Mouse (Mus musculus): ENCODE measurements around the gene Pcdh15. TPM values are rescaled to one million over a fixed set of nuclear protein-coding genes. Genes with fewer than 3 reads are reported as not detected.

The Pcdh15 gene
- polyA plus RNA-seq, 1 experiment: not detected

- Histone ChIP-seq H3K4me3 (ENCODE audit: insufficient read depth, low read length) (no peak overlapping the region), H3K4me1 (ENCODE audit: control insufficient read depth, insufficient read depth, low read length) (no peaks in the 10 kb centered on the region), H3K27ac (ENCODE audit: insufficient read depth, low read depth, low read length) (no peak overlapping the region)
- TF ChIP-seq CTCF (IDR thresholded peaks at IDR 0.05; ENCODE audit: low read depth, low read length) (no peak), POLR2A (IDR thresholded peaks at IDR 0.05; ENCODE audit: borderline replicate concordance, low read depth, low read length) (no peak)
Measured at GRCm38 (mm10) chr10:74305439-74306158, 1206.5 kb downstream of the Pcdh15 start.

GRCm38 (mm10) chr10:74307035-74307434, 1207.9 kb downstream of the Pcdh15 start:
- Histone ChIP-seq H3K27ac (ENCODE audit: insufficient read depth, low read depth, low read length) (no peak overlapping the region), H3K4me1 (ENCODE audit: control insufficient read depth, insufficient read depth, low read length) (no peaks in the 10 kb centered on the region), H3K4me3 (ENCODE audit: insufficient read depth, low read length) (no peak overlapping the region)
- no peak for TF ChIP-seq POLR2A (IDR thresholded peaks at IDR 0.05; ENCODE audit: borderline replicate concordance, low read depth, low read length)
- no peak for TF ChIP-seq CTCF (IDR thresholded peaks at IDR 0.05; ENCODE audit: low read depth, low read length)

GRCm38 (mm10) chr10:74316091-74316490, 1216.9 kb downstream of the Pcdh15 start:
- H3K4me3 ChIP-seq (ENCODE audit: insufficient read depth, low read length): no peak overlapping the region
- H3K27ac ChIP-seq (ENCODE audit: insufficient read depth, low read depth, low read length): no peak overlapping the region
- no peak for TF ChIP-seq POLR2A (IDR thresholded peaks at IDR 0.05; ENCODE audit: borderline replicate concordance, low read depth, low read length)
- TF ChIP-seq CTCF (IDR thresholded peaks at IDR 0.05; ENCODE audit: low read depth, low read length): no peak
- H3K4me1 ChIP-seq (ENCODE audit: control insufficient read depth, insufficient read depth, low read length): no peaks in the 10 kb centered on the region

- H3K27ac ChIP-seq (ENCODE audit: insufficient read depth, low read depth, low read length): no peak overlapping the region
- TF ChIP-seq POLR2A (IDR thresholded peaks at IDR 0.05; ENCODE audit: borderline replicate concordance, low read depth, low read length): no peak
- no peak overlapping the region for H3K4me3 ChIP-seq (ENCODE audit: insufficient read depth, low read length)
- H3K4me1 ChIP-seq (ENCODE audit: control insufficient read depth, insufficient read depth, low read length): no peaks in the 10 kb centered on the region
Measured at GRCm38 (mm10) chr10:74335412-74335811, 1236.3 kb downstream of the Pcdh15 start.

- TF ChIP-seq POLR2A (IDR thresholded peaks at IDR 0.05; ENCODE audit: borderline replicate concordance, low read depth, low read length) (no peak), CTCF (IDR thresholded peaks at IDR 0.05; ENCODE audit: low read depth, low read length) (no peak)
- Histone ChIP-seq H3K27ac (ENCODE audit: insufficient read depth, low read depth, low read length) (no peak overlapping the region), H3K4me3 (ENCODE audit: insufficient read depth, low read length) (no peak overlapping the region), H3K4me1 (ENCODE audit: control insufficient read depth, insufficient read depth, low read length) (no peaks in the 10 kb centered on the region)
Measured at GRCm38 (mm10) chr10:74339247-74340160, 1240.4 kb downstream of the Pcdh15 start.

GRCm38 (mm10) chr10:74359526-74359925, 1260.4 kb downstream of the Pcdh15 start:
- TF ChIP-seq POLR2A (IDR thresholded peaks at IDR 0.05; ENCODE audit: borderline replicate concordance, low read depth, low read length) (no peak), CTCF (IDR thresholded peaks at IDR 0.05; ENCODE audit: low read depth, low read length) (no peak)
- H3K4me1 ChIP-seq (ENCODE audit: control insufficient read depth, insufficient read depth, low read length): no peaks in the 10 kb centered on the region
- H3K27ac ChIP-seq (ENCODE audit: insufficient read depth, low read depth, low read length): no peak overlapping the region
- H3K4me3 ChIP-seq (ENCODE audit: insufficient read depth, low read length): no peak overlapping the region

- Histone ChIP-seq H3K4me1 (ENCODE audit: control insufficient read depth, insufficient read depth, low read length) (no peaks in the 10 kb centered on the region), H3K4me3 (ENCODE audit: insufficient read depth, low read length) (no peak overlapping the region), H3K27ac (ENCODE audit: insufficient read depth, low read depth, low read length) (no peak overlapping the region)
- TF ChIP-seq POLR2A (IDR thresholded peaks at IDR 0.05; ENCODE audit: borderline replicate concordance, low read depth, low read length) (no peak), CTCF (IDR thresholded peaks at IDR 0.05; ENCODE audit: low read depth, low read length) (no peak)
Measured at GRCm38 (mm10) chr10:74378697-74379096, 1279.6 kb downstream of the Pcdh15 start.

GRCm38 (mm10) chr10:74379276-74380134, 1280.4 kb downstream of the Pcdh15 start:
- no peak overlapping the region for H3K27ac ChIP-seq (ENCODE audit: insufficient read depth, low read depth, low read length)
- no peak overlapping the region for H3K4me3 ChIP-seq (ENCODE audit: insufficient read depth, low read length)
- TF ChIP-seq POLR2A (IDR thresholded peaks at IDR 0.05; ENCODE audit: borderline replicate concordance, low read depth, low read length) (no peak), CTCF (IDR thresholded peaks at IDR 0.05; ENCODE audit: low read depth, low read length) (no peak)
- H3K4me1 ChIP-seq (ENCODE audit: control insufficient read depth, insufficient read depth, low read length): no peaks in the 10 kb centered on the region

All from bone marrow macrophage, adult 2 months (primary cell).